Mouse (Mus musculus) gonadal fat pad, adult 2 months (tissue): ENCODE measurements around the gene Magoh. TPM values are rescaled to one million over a fixed set of nuclear protein-coding genes. Genes with fewer than 3 reads are reported as not detected.

Experiments
- DNase-seq: peaks from one replicate; pipeline ENCODE4 v3.0.0-alpha.2; 2012; ENCODE audit warnings: low read depth
- polyA plus RNA-seq: library from polyadenylated mRNA; depleted of rRNA; stranded (reverse); fragments of >200 nt; gene quantifications from 2 replicates; pipeline ENCODE4 v1.2.3, GENCODE M21; 2012; rRNA removed

The Magoh gene
- polyA plus RNA-seq, 1 experiment: 29.9 TPM

DNA sequence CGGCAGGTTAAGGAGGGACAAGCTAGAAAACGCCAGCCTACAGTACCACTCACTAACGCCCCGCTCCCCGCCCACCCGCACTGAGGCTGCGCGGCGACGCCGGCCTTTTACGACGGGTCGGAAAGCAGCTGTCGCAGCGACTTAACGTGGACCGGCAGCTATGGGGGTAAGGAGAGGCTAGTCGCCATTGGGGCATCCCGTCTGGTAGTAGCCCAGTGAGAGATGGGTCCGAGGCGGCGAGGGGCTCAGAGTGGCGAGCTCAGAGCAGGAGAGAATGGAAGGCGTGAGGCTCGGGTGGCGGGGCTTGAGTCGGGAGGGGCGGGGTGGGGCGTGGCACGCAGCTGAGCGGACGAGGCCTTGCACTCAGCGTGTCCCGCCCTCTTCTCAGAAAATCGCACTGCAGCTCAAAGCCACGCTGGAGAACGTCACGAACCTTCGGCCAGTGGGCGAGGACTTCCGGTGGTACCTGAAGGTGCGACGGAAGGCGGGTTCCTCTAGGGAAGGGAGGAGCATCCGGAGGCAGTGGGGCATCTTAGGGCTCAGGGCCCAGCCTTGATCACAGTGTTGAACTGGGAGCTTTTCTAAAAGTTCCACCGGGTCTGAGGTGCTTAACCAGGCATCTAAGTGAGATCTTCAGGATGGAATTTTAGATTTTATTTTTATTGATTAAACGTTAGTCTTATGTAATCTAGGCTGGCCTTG is 10.3 kb downstream of the Magoh start, which contains the start of gene 0610037L13Rik:
Gene 0610037L13Rik (plus strand): TSS at position 83 of the 702 bp plus-strand sequence.
- peak; percentile 78 for DNase-seq

DNA sequence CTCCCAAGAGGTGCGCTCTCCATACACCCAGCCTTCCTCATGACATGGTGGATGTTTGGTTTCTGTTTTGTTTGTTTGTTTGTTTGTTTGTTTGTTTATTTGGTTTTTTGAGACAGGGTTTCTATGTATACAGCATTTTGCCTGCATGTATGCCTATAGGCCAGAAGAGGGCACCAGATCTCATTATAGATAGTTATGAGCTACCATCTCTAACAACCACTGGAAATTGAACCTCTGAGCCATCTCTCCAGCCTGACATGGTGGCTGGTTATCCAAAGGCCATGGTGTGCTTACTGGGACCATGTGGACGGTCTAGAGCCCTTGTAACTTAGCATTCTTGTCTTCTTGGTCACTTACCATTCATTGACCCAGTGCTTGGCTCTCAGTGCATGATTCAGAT is 13.1 kb downstream of the Magoh start:
- DNase-seq: no peak

DNA sequence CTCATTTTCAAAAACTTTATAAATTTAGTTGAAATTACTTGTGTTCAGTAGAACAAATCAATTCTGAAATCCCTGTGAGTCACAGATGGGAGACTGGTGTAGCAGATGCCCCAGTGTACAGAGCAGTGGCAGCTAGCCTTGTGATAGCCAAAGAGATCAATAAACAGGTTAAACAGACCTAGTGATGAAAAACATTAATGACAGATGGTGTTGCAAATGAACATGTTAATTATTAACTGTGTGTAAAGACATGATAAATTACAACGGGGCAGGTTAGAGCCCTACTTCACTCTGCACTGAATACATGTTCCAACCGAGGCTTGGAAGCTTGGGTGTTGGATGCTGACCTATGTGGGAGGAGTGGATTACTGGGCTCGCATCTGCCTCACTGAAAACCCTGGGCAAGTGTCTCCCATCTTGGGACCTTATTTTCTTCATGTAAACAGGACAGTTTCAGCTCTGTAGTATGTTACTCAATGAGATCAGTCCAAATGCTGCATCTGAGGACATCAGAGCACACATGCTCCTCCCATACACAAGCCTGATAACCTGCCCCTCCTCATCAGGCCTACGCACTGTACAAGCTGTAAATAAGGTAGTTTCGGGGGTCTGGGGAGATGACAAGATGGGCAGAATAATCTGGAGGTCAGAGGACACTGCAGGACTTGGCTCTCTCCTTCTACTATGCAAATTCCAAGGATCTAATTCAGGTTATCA is 19.8 kb downstream of the Magoh start:
- no peak for DNase-seq

DNA sequence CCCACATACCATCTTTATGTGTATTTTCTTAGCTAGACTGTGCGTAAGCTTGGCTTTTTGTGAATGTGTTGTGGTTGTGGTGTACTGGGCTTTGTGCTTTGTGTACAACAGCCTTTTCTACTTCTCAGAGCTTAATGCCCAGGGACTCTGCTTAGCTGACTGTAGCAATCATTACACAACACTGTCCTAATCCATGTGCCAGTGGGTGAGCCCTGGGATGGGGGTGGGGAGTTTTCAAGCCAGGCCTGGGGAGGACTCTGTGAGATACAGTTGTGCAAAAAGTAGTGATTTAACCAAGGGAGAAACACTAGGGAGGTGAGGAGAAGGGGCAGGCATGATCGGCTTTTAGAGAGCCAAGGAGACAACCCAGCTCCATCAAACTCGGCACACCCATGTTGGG is 20.7 kb downstream of the Magoh start:
- DNase-seq: no peak

DNA sequence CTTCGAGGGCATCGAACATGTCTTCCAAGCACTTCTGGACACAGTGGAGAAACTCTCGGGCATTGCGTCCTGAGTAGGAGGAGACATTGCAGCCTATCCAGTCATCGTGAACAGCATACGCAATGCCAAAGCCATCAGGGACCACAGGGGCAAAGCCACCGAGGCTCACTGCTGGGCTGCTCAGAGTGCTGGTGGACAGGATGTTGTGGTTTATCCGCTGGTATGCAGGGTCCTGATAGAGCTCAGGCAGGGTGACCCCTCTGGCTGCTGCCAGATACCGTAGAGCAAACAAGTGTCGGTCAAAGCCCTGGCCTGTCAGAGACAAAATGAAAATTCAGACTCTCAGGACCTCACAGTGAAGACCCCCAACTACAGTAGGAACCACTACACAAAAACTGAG is 24.7 kb downstream of the Magoh start:
- no peak for DNase-seq

DNA sequence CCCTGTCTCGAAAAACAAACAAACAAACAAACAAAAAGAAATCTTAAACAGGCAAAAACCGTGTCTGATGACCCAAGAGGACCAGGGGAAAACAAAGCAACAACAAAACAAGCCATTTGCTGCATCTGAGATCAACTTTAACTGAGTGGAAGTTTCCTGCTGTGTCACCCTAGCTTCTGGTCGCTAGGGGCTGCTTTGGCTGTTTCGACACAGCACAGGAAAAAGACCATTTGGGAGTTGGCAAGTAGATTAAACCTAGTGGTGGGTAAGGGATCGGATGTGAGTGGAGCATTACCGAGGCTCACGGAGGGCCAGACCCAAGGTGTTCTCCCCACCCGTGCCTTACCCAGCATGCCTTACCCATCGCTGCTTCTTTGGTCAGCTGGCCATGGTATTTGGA is 27.0 kb downstream of the Magoh start:
- DNase-seq: no peak

DNA sequence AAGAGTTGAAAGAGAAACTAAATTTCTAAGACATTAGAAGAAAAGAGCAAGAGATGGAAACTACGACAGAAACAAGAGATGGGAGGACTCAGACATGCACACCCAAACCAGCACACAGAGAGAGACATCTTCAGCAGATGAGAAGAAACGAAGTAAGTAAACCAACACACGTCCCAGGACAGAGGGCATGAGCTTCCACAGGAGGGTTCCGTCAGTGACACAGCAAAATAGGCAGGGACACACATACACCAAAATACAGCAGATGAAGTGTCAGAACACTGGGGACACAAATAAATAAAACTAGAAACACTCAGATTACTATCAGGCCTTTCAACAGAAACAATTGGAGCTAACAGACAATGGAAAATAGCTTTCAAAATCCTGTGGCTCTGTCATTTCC is 30.5 kb downstream of the Magoh start:
- no peak for DNase-seq

DNA sequence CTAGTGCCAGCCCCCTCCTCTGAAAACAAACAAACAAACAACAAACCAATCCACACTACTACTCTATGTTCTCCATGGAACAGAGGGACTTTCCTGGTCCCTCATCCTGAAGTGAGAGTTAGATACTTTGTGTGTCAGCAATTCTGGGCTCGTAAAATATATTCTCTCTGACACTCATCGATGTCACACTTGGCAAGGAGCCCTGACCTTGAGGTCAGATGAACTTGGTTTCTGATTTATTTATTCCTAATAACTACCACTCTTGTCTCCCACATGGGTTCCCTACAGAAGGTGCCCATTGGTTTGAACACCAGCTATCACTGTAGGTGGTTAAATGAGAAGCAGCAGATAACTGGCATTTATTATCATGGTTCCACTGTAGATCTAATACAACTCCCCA is 40.8 kb downstream of the Magoh start:
- DNase-seq: no peak

DNA sequence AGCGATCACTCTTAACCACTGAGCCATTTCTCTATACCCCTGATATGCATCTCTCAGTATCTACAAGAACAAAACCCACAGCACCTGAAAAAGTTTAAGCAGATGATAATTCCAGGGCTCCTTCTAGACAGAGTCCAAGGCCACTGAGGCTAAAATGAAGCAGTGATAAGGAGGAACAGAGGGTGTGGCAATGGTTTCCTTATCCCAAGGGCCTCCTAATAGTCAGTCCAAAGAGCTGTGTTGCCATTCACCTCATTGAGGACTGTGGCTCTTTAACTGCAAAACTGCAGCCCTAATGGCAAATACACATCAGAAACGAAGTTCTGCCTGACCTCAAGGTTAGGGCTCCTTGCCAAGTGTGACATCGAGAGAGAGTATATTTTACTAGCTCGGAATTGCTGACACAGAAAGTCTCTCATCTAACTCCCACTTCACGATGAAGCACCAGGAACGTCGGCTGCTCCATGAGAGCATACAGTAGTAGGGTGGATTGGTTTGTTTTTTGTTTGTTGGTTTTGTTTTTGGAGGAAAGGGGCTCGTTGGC is 41.7 kb downstream of the Magoh start:
- DNase-seq: no peak

DNA sequence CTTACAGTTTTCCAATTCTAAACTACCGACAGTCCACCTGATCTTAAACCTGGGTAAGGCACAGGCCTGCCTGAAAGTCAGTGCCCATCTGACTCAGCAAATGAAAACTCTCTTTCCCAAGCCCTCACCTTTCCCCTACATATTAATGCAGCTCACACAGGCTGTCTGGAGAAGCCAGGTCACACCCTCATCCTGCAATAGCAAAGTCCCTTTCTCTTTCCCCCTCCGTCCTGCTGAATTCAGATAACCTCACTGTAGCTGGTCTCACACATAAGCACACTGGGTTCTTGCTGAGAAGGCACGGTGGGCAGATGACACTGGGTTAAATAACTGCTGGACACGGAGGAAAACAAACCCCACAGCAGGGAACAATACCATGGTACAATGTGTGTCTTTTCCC is 42.4 kb downstream of the Magoh start:
- no peak for DNase-seq

DNA sequence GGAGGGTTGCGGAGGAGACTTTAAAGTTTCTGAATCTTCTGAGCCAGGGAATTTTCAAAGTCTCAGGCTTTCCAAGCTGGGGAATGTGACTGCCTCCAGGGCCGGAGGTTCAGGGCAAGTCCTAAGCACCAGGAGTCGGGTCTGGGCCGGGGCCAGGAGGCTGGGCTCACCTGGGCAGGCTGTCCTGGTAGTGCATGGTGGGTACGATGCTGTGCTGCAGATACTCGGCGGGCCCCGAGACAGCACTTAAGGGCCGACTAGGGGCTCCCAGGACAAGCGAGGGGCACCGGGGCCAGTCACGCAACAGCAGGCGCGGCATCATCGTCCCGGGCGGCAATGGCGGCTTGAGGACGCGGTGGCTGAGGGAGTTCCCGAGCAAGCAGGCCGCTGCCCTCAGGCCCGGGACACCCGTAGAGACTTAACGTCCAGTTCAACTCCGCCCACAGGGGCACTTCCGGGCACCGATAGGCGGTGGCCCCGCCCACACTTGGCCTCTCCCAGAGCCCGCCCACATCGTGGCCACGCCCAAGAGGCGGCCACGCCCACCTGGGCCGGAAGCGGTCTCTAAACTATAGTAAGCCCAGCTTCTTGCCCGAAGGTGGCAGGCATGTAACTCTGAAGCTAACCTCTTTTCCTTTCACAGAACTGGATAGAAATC is 43.7 kb downstream of the Magoh start, which contains the start of gene Cpt2:
Gene Cpt2 (minus strand): TSS at position 466 of the 658 bp plus-strand sequence.
- no peak for DNase-seq

DNA sequence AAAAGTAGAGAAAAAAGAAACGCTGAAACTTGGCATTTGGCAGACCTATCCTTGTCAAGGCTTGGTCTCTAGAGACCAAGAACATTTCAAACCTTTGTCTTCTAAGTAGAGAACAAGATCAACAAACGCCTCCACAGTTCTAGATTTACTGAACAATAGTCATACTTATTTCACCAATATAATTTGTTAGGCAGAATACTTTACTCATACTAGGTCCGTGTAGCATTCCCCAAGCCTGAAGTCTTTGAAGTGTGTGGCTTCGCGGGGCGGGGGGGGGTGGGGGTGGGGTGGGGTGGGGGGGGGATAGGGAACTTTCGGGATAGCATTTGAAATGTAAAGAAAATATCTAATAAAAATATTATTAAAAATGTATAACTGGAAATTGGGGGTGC is 44.2 kb downstream of the Magoh start:
- no peak for DNase-seq

DNA sequence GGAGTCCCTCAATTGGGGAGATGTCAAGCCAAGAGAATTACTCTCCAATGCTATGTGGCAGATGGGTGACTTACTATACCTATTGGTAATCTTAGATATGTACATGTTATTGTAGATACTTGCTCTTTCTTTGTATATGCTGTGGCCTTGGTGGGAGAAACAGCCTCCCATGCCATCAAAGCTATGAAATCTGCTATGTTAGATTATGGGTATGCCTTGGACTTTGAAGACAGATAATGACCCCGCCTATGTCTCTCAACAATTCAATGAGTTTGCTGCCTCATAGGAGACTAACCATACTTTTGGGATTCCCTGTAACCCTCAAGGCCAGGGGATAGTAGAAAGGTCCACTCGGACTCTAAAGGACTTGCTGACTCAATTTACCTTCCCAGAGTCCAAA is 48.7 kb downstream of the Magoh start:
- DNase-seq: no peak

DNA sequence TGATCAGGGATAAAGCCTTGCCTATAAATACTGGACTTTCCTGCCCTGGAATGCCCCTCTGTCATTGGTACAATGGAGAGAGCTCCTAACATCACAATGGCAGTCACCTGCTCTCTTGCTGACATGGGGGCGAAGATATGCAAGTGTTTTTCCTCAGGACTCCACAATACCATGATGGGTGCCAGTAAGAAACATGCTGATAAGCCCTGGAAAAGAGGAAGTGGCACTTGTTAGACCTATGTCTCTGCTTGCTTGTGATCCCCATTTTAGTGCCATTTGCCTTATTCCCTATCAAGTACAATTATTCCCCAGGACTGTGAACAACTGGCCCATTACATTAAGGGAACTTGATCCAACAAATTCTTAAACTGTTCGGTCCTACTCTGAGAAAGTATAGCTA is 49.2 kb downstream of the Magoh start:
- DNase-seq: no peak

DNA sequence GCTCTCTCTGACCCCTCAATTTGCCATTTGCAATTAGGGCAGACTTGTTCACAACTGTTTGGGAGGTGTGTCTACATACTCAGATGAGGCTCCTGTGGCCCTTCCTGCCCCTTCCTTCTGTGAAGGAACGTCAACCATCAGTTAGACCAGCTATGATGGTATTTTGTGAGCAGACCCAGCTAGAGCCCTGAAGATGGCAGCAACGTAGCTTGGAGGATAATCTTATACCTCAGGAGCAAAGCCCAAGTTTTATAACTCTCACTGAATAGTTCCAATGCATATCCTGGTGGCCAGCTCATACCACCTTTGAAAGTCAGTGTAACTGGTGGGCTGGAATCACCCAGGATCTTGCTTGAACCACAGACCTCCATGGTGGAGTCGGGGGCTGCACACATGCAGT is 51.9 kb downstream of the Magoh start:
- DNase-seq: no peak

DNA sequence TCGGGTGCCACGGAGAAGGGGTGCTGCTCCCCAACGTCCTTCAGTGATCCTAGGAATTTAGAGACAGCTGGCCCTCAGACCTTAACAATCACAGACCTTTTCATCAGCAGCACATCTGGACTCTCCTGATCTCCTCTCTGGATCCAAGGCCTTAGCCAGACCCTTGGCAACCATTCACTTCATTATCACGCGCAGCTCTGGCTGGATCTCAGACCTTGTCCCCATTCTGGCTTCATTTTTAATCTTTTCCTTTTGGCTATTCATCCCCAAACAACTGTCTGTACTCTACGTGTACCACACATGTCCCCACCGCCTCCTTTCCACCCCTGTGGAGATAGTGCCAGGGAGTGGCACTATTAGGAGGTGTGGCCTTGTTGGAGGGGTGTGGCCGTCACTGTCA is 53.7 kb downstream of the Magoh start:
- no peak for DNase-seq

DNA sequence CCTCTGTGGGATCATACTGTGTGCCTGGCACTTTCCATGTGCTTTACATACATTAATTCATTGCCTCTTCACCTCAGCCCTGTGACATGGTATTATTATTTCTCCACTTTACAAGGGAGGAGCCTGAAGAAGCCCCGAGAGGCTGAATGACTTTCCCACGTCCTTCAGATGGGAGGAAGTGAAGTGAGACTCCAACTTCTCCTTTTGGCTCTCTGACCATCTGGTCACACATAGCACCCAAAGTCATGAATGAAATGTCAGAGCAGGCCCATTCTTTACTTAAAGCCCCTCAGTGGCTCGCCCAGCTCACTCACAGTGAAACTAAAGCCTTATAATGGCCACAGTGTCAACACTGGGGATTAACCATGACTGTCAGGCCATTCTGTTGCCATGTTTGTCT is 55.7 kb downstream of the Magoh start:
- DNase-seq: no peak

Other genes with a start within 250 kb of the Magoh start
- 3.9 and 6.7 TPM in 2 replicates for gene Dmrtb1, start 195.5 kb upstream of the Magoh start, polyA plus RNA-seq
- gene Lrp8, start 77.5 kb upstream of the Magoh start, polyA plus RNA-seq: 7.6 and 9.3 TPM in 2 replicates
- gene 0610037L13Rik, start 10.1 kb downstream of the Magoh start, polyA plus RNA-seq: 41.0 and 46.9 TPM in 2 replicates
- gene Cpt2, start 43.9 kb downstream of the Magoh start, polyA plus RNA-seq: 83.1 and 87.7 TPM in 2 replicates
- 0.19 and 0.27 TPM in 2 replicates for gene Slc1a7, start 88.6 kb downstream of the Magoh start, polyA plus RNA-seq
- 48.5 and 74.4 TPM in 2 replicates for gene Podn, start 216.7 kb downstream of the Magoh start, polyA plus RNA-seq